Mouse (Mus musculus): ENCODE measurements around the gene Ttc5.
A peak's percentile ranks its signal among the peaks of the same experiment; 100 is the strongest.
"Not testable (repeated sequence)": the region's sequence is repeated elsewhere in the genome, so short reads cannot be mapped to it uniquely, and the experiment has no call there.

The Ttc5 gene

GRCm38 (mm10) chr14:50758416-50759085, 26.8 kb downstream of the Ttc5 start:
- DNase-seq: peak; percentile 79

DNA sequence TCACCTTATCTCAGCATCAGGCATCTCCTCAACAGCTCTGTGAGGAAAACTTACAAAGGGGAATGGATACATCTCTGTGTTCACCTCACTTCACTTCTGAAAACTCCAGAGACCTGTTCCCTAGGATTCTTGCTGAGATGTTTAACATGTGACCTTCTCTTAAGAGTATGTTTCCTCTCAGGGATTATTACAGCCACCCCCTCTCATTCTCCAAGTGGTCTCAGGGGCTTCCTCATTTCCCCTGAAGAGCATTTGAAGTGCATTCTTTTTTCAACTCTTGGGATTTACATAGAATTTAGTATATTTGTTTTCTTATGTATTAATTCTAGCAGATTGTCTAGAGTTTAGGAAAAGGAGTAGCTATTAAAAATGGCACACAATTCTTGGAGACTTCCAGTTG, 40.3 kb downstream of the Ttc5 start, which contains the start of gene Olfr749:
Gene Olfr749, minus strand, starts transcription at position 101 of the 400 bp plus-strand sequence.
- no peak for DNase-seq

DNA sequence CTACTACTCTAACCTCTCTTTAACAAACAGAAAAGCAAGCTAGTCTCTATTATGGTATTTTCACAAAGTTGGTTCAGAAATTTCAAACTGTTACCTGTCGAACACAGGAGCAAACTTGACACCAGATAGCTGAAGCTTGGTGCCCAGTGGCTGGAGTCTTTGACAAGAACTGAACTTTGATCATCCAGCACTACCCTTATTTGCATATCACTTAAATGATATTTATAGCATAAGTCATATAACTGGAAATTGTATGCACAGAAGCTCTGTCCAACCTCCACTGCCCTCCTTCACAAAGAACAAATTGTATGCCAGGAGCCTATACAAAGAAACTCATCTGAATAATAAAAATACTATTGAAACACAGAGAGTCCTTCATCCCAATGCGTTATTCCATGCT, 43.7 kb downstream of the Ttc5 start:
- no peak for DNase-seq

DNA sequence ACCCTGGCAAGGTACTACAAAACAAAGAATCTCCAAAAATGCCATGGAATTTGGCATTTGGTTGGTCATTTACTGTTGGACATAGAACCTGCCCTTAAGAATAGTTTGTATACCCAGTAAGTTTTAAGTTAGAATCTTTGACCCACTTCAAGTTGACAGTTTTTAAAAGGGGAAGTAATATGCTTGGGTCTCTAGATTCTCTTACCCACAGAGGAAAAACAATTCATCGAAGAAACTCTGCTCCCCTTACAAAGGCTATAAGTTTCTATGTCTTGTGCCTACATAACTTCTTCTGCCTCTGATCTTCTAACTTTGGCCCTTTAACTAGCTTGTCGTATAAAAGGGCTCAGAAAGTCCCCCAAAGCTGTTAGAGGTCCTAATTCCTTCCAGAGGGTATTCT, 45.0 kb downstream of the Ttc5 start:
- no peak for DNase-seq

- DNase-seq: not testable (repeated sequence)
Measured at GRCm38 (mm10) chr14:50722371-50722770, 62.9 kb downstream of the Ttc5 start.

DNA sequence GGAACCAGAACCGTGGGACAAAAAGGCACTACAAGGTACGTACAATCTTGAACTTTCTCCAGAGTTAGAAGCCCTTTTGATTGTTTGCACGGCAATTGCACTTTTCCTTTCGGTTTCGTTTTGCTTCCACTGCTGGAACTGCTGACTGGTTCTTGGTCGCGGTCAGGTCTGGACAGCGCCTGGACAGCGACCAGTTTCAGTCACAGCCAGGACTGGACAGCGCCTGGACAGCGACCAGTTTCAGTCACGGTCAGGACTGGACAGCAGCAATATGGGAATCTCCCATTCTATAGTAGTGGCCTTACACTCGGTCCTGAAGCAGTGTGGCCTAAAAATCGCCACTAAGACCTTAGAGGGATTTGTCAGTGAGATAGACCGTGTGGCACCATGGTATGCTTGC, 65.4 kb downstream of the Ttc5 start:
- DNase-seq: not testable (repeated sequence)
